Mouse (Mus musculus): ENCODE data around the gene Fzd9.

The Fzd9 gene

GRCm38 (mm10) chr5:135251079-135251454 is at the start of gene Fzd9:
Gene Fzd9, minus strand, starts transcription at chr5:135251230.
- peak; percentile 91 for DNase-seq

GRCm38 (mm10) chr5:135292001-135292400 is 41.0 kb upstream of the Fzd9 start:
- no peak for DNase-seq

- DNase-seq: no peak
Observed at GRCm38 (mm10) chr5:135291193-135291592, 40.2 kb upstream of the Fzd9 start.

DNA sequence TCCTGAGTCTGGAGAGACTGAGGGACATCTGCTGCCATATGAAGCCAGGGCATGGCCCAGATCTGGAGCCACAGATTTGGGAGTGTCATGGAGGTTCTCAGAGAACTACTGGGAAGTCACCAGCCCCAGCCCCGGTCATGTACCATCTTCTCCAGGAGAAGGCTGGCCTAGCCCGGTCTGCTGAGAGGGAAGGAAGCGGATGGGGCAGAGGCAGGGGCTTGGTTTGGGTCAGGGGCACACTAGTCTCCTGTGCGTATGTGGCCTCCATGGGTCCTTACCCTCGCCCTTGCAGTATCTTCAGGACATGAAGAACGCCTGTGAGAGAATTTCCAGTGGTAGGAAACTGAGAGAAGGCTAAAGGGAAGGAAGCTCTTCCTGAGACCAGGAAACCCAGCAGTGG is 39.7 kb upstream of the Fzd9 start:
- no peak for DNase-seq

DNA sequence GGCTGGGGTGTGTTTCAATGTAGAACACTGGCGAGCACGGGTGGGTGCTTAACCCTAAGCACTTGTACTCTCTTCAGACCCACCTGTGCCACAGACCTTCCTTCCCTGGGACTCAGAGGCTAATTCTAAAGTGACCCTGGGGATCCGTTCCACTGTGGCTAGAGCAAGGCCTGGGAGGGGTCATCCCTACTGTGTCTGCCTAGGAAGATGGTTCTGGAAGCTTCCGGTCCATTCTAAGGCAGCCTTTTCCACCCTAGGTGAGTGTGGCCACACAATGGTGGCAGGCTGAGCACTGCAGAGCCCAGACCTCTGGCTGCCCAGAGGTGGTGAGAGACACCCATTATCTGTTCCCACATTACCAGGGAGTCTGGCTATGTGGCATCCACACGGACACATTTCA is 35.9 kb upstream of the Fzd9 start:
- no peak for DNase-seq

DNA sequence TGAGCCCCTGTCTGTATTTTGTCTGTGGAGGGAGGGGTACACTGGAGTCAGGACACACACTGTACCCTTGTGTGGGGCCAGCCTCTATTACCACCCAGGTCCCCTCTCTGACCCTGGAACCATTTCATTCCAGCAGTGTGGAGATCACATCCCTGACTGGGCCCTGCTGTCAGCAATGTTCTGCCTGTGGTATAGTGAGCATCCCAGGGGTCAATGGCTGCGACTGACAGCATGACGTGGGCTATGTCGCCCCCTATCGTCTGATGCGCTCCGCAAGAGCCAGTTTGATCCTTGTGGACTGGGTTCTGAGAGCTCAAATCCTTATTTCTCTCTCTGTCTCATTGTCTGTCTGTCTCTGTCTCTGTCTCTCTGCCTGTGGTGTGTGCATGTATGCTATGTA is 35.2 kb upstream of the Fzd9 start:
- peak; percentile 75 to 78 for DNase-seq

GRCm38 (mm10) chr5:135285211-135285610 is 34.2 kb upstream of the Fzd9 start:
- no peak for DNase-seq

DNA sequence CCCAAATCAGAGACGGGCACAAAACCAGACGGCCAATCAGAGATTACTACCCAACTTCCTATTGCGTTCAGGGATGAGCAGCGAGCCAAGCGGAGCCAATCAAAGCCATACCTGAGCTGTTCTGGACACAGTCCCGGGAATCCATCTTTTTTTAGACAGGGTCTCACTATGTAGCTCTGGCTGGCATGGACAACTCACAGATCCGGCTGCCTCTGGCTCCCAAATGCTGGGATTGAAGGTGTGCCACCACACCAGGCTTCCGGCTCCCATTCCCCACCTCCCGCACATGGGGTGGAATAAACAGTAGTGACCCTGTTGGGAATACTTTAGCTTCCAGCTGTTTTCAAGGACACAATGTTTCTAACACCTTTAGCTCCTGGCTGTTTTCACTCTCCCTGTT is 29.2 kb upstream of the Fzd9 start:
- no peak for DNase-seq

- DNase-seq: no peak
Observed at GRCm38 (mm10) chr5:135276597-135276996, 25.6 kb upstream of the Fzd9 start.

GRCm38 (mm10) chr5:135274663-135275396 is 23.8 kb upstream of the Fzd9 start:
- no peak for DNase-seq

- DNase-seq: no peak
Observed at GRCm38 (mm10) chr5:135271563-135272165, 20.6 kb upstream of the Fzd9 start.

DNA sequence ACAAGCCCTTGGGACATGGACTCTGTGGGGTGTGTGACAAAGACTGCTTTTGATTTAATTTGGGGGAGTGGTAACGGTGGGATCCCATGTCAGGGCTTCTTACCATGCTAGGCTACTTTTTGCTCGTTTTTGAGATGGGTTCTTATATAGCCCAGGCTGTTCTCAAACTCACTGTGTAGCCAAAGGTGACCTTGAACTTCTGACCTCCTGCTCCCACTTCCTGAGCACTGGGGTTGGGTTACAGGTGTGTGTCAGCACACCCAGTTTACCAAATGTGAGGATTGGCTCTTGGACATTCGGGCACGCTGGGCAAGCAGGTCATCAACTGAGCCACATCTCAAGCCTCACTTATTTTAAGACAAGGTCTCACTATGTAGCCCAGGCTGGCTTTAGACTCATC is 19.3 kb upstream of the Fzd9 start:
- no peak for DNase-seq

DNA sequence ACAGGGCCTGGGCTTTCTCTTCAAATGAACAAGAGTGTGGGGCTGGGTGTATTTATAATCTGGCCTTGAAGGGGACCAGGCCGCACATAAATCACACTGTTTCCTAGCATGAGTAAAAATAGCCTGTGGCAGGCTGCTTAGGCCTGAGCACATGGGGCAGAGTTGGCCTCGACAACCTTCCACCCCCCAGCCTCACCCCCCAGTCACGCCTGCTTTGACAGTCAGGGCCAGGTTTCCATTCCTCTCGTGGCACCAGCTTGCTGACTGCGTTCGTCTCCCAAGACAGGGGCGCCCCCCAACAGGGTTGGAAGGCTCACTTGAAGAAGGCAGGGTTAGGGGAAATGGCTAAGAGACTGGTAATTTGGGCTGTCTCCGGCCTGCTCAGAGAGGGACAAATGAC is 18.4 kb upstream of the Fzd9 start:
- DNase-seq: no peak

DNA sequence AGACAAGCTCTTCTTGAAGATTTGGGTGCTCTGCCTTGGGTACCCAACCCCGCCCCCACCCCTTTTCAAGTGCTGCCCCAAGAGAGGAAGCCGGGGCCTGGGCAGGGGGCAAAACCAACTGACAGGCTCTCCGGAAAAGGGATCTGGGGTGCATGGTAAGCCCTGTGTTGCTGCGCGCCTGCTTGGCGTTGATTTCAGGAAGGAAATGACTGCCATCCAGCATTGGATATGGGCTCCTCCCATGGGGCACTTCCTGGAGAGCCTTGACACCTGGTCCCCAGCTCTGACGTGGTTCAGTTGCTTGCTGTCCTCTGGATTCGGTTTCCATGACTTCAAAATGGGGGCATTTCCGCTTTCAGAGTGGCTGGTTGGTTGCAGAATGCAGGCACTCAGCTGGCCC is 13.5 kb upstream of the Fzd9 start:
- DNase-seq: peak; percentile 10 to 12

GRCm38 (mm10) chr5:135263866-135264503 is 13.0 kb upstream of the Fzd9 start:
- peak; percentile 14 to 16 for DNase-seq

DNA sequence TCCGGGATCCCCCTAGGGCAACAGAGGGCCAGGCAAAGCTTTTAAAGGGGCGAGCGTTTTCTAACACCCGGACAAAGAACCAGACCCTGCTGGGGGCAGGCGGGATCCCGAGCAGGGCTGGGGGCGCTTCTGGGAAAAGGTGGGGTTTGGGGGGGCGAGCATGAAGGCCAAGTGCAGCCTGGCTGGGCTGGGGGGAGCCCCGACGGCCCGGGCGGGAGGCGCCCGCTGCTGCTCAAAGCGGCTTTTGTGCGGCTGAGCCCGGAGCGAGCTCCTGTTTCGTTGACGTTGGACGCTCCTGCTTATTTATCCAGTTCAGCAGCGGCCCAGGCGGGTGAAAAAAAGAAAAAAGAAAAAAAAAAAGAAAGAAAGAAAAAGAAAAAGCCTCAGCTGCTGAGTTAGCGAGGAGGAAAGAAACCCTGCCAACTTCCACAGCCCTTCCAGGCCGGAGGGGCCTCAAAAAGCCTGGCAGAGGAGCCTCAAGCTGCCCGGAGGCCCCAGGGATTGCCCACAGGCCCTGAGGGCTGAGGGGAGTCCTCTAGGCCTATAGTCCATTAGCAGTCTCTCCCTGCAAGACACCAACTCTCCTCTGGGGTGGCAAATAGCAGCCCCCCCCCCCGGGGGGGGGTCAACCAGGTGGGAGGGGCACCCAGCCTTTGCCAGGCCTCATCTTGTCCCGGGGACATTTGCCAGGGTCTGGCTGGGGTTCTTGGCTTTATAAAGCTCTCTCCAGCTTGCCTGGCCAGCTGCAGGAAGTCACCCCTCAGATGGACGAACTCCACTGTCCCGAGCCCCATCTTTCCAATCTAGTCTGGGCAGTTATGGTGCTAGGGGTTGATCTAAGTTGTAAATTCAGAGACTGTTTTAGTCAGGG is 7.5 kb upstream of the Fzd9 start:
- DNase-seq: no peak

DNA sequence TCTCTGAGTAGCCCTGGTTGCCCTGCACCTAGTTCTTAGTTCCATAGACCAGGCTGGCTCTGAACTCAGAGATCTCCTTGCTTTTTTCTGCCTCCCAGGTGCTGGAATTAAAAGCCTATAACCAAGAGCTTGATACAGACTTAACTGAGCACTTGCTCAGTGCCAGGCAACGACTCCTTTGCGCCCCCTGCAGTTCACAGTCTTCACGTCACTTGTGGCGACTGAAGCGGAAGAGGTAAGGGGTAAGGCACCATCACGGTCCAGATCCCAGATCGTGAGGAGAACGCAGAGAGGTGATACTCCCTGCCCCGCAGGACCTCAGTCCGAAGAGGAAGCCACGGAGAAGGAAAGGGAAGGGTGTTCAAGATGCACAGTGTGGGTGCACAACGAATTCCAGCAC is 6.5 kb upstream of the Fzd9 start:
- DNase-seq: peak; percentile 39 to 45

DNA sequence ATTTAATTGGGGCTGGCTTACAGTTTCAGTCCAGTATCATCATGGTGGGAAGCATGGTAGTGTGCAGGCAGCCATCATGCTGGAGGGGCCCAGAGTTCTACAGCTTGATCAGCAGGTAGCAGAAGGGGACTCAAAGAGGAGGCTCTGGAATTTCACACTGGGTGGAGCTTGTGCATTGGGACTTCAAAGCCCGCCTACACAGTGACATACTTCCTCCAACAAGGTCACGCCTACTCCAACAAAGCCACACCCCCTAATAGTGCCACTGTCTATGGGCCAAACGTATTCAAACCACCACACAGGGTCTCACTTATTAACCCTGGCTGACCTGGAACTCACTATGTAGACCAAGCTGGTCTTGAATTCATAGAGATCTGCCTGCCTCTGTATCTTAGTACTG is 5.1 kb upstream of the Fzd9 start:
- no peak for DNase-seq

- DNase-seq: no peak
Observed at GRCm38 (mm10) chr5:135253741-135254401, 2.8 kb upstream of the Fzd9 start.

GRCm38 (mm10) chr5:135250186-135251078 is 598 bp downstream of the Fzd9 start:
- DNase-seq: peak; percentile 33 to 41

- DNase-seq: no peak
Observed at GRCm38 (mm10) chr5:135248956-135249676, 1.9 kb downstream of the Fzd9 start.
